Mouse (Mus musculus) kidney, embryonic 15.5 days (tissue): ENCODE results near the gene Gm28729. TPM values are rescaled to one million over a fixed set of nuclear protein-coding genes. Genes with fewer than 3 reads are reported as not detected.
"Not testable (repeated sequence)": the region's sequence is repeated elsewhere in the genome, so short reads cannot be mapped to it uniquely, and the experiment has no call there.

Experiments used
- ATAC-seq: fragments of 200-750 bp; cut with Nextera tagmentation; replicated peaks from 2 replicates; pipeline ENCODE4 v1.8.0; 2017; ENCODE audit warnings: moderate TSS enrichment; ENCODE audit not compliant: low FRiP score
- H3K27ac ChIP-seq: fragments of 300-500 bp; sonication (generic); 2 replicates; pipeline ENCODE4 v1.5.1; 2015; ENCODE audit warnings: mild to moderate bottlenecking, inconsistent platforms
- H3K27me3 ChIP-seq: fragments of 300-500 bp; sonication (generic); 2 replicates; pipeline ENCODE4 v1.6.1; 2015; ENCODE audit warnings: inconsistent platforms
- H3K36me3 ChIP-seq: fragments of 300-500 bp; sonication (generic); 2 replicates; pipeline ENCODE4 v1.6.1; 2015; ENCODE audit warnings: inconsistent platforms
- H3K4me1 ChIP-seq: fragments of 300-500 bp; sonication (generic); 2 replicates; pipeline ENCODE4 v1.6.1; 2015; ENCODE audit warnings: inconsistent platforms
- H3K4me2 ChIP-seq: fragments of 300-500 bp; sonication (generic); 2 replicates; pipeline ENCODE4 v1.6.1; 2015; ENCODE audit warnings: moderate library complexity, mild to moderate bottlenecking, inconsistent platforms
- H3K4me3 ChIP-seq: fragments of 300-500 bp; sonication (generic); replicated peaks from 2 replicates; pipeline ENCODE4 v1.5.1; 2015; ENCODE audit warnings: mild to moderate bottlenecking, inconsistent platforms
- H3K9ac ChIP-seq: fragments of 300-500 bp; sonication (generic); 2 replicates; pipeline ENCODE4 v1.6.1; 2015; ENCODE audit warnings: mild to moderate bottlenecking, inconsistent platforms
- H3K9me3 ChIP-seq: fragments of 300-500 bp; sonication (generic); replicated peaks from 2 replicates; pipeline ENCODE4 v1.6.1; 2016; ENCODE audit warnings: inconsistent platforms
- WGBS: fragments of 180-500 bp; shearing (Covaris S2); methylation state at CpG from one replicate; pipeline ENCODE4 v1.1.7; 2015; ENCODE audit warnings: mixed read lengths; 5-methylcytosine and 5-hydroxymethylcytosine counted together
- polyA plus RNA-seq: library from polyadenylated mRNA; unstranded; fragments of >200 nt; fragmentation: Nextera tagmentation; extraction: Ambion mirVana; gene quantifications from 2 replicates; pipeline ENCODE4 v1.2.1, GENCODE M21; 2015

The Gm28729 gene
- polyA plus RNA-seq, 1 experiment from 2014 or later = not detected

DNA sequence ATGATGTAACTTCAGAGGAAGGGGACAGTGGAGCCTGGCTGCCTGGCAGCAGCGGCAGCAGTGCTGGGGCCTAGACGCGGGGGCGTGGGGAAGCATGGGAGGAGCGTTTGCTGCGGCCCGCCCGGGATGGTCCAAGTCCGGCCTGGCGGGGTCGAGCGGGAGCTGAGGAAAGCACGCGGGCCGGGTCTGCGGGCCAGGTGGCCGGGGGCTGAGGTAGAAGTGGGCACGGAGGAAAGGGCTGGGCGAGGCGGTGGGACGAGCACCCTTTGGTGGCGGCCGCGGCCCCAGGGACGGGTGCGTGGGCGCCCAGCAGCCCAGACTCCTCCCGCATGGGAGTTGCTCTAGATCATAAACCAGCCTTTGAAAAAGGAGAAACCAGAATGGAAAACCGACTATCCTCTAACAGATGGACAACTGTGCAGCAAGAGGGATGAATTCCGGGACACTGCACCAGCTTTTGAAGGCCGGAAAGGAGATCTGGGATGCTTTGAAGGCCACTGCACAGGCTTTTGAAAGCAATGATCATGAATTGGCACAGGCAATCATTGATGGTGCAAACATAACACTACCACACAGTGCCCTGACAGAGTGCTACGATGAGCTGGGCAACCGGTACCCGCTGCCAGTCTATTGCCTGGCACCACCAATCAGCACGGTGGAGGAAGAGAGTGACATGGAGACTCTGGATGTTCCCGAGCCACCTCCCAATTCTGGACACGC lies 12.0 kb upstream of the Gm28729 start:
- 14% methylated on average over 37 of the region's 37 CpGs for WGBS
- peak overlapping the region; percentile 58 for H3K4me3 ChIP-seq
- H3K27me3 ChIP-seq = no peaks in the 10 kb centered on the region
- H3K9ac ChIP-seq = peak overlapping the region; percentile 73
- H3K27ac ChIP-seq = peak overlapping the region; percentile 89
- no peaks in the 10 kb centered on the region for H3K9me3 ChIP-seq
- peak; percentile 95 for ATAC-seq
- H3K4me1 ChIP-seq = peaks cover 15% of the 10 kb centered on the region
- peaks cover 13% of the 10 kb centered on the region for H3K36me3 ChIP-seq
- peak overlapping the region; percentile 90 for H3K4me2 ChIP-seq

DNA sequence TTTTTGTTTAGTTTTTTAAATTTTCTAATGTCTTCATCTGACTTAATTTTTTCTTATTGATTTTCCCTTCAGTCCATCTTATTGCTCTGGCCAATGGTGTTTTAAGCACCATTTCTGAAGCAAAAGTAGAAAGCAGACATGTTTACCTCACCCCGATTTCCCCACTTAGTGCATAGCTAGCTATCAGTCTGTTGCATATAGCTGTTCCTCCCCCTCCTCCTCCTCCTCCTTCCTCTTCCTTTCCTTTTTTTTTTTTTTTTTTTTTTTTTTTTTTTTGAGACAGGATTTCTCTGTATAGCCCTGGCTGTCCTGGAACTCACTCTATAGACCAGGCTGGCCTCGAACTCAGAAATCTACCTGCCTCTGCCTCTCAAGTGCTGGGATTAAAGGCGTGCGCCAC lies 11.0 kb upstream of the Gm28729 start:
- not testable (repeated sequence) for H3K4me3 ChIP-seq, ATAC-seq, H3K9me3 ChIP-seq, H3K27me3 ChIP-seq, H3K27ac ChIP-seq, H3K9ac ChIP-seq, H3K36me3 ChIP-seq, H3K4me2 ChIP-seq
- peaks cover 15% of the 10 kb centered on the region for H3K4me1 ChIP-seq
- WGBS = 90% methylated on average over 4 of the region's 4 CpGs

DNA sequence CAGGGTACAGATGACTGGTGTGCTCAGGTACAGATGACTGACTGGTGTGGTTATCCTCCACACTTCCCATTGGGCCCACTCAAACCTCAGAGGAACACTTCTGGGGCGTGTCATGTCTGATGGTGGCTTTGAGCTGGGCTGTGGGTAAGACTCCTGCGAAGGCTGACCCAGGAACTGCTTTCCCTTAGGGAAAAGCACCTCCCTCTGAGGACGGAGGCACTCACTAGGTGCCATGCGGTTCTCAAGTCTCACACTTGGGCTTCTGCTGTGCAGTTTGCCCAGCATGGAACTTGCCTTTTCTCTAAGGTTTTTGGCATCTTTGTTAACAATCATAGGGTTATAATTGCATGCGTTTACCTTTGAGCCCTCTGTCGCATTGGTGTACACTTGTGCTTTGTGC lies 10.4 kb upstream of the Gm28729 start:
- H3K4me1 ChIP-seq = peaks cover 21% of the 10 kb centered on the region
- no peaks in the 10 kb centered on the region for H3K9me3 ChIP-seq
- H3K27ac ChIP-seq = no peak overlapping the region
- ATAC-seq = no peak
- no peak overlapping the region for H3K9ac ChIP-seq
- H3K36me3 ChIP-seq = no peaks in the 10 kb centered on the region
- 89% methylated on average over 6 of the region's 6 CpGs for WGBS
- no peak overlapping the region for H3K4me3 ChIP-seq
- no peaks in the 10 kb centered on the region for H3K27me3 ChIP-seq
- H3K4me2 ChIP-seq = no peak overlapping the region

GRCm38 (mm10) chr9:96534256-96534655 lies 9.2 kb upstream of the Gm28729 start:
- Histone ChIP-seq H3K27me3 (no peaks in the 10 kb centered on the region), H3K9me3 (no peaks in the 10 kb centered on the region), H3K27ac (no peak overlapping the region), H3K4me3 (no peak overlapping the region), H3K36me3 (no peaks in the 10 kb centered on the region), H3K4me2 (no peak overlapping the region), H3K4me1 (peaks cover 25% of the 10 kb centered on the region), H3K9ac (no peak overlapping the region)
- 88% methylated on average over 4 of the region's 4 CpGs for WGBS
- no peak for ATAC-seq

GRCm38 (mm10) chr9:96533476-96533875 lies 8.4 kb upstream of the Gm28729 start:
- no peak overlapping the region for H3K4me2 ChIP-seq
- no peaks in the 10 kb centered on the region for H3K27me3 ChIP-seq
- H3K4me3 ChIP-seq = no peak overlapping the region
- H3K27ac ChIP-seq = no peak overlapping the region
- H3K4me1 ChIP-seq = peaks cover 25% of the 10 kb centered on the region
- H3K9ac ChIP-seq = no peak overlapping the region
- no peaks in the 10 kb centered on the region for H3K9me3 ChIP-seq
- ATAC-seq = no peak
- WGBS = 86% methylated on average over 6 of the region's 6 CpGs
- no peaks in the 10 kb centered on the region for H3K36me3 ChIP-seq

- H3K4me1 ChIP-seq = peaks cover 23% of the 10 kb centered on the region
- H3K9ac ChIP-seq = no peak overlapping the region
- H3K4me2 ChIP-seq = no peak overlapping the region
- no peak overlapping the region for H3K27ac ChIP-seq
- ATAC-seq = no peak
- no peaks in the 10 kb centered on the region for H3K9me3 ChIP-seq
- H3K27me3 ChIP-seq = no peaks in the 10 kb centered on the region
- WGBS = 64% methylated on average over 4 of the region's 4 CpGs
- no peak overlapping the region for H3K4me3 ChIP-seq
- no peaks in the 10 kb centered on the region for H3K36me3 ChIP-seq
Observed at GRCm38 (mm10) chr9:96532531-96532930, 7.5 kb upstream of the Gm28729 start.

DNA sequence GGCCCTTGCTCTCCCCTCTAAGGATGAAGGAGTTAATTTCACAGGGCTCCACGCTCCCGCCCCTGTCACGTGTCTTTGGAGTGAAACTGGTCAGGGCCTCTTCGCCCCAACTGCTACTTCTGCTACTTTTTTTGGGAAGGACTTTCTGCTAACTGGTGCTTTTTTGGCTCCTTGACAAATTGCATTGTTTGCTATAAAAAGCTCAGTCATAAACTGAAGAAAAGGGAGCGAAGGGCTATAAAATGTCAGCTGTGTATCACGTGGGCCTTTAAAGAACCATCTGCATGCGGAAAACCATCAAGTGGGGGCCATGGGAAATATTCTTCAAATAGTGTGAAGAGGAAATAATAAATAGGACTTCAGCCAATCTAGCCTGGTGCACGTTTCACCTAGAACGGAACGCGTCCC lies 5.6 kb upstream of the Gm28729 start:
- 31% methylated on average over 11 of the region's 11 CpGs for WGBS
- ATAC-seq = peak; percentile 76
- Histone ChIP-seq H3K4me1 (peaks cover 10% of the 10 kb centered on the region), H3K9me3 (no peaks in the 10 kb centered on the region), H3K36me3 (no peaks in the 10 kb centered on the region), H3K27me3 (no peaks in the 10 kb centered on the region), H3K4me2 (peak overlapping the region; percentile 38; the same call in 1 of the 2 replicates), H3K4me3 (0 out of 2 replicates have a peak overlapping the region, but pooled peaks have one; percentile 3), H3K27ac (no peak overlapping the region), H3K9ac (no peak overlapping the region)

GRCm38 (mm10) chr9:96529961-96530673 lies 5.1 kb upstream of the Gm28729 start:
- Histone ChIP-seq H3K9ac (no peak overlapping the region), H3K4me1 (peaks cover 10% of the 10 kb centered on the region), H3K27me3 (no peaks in the 10 kb centered on the region), H3K27ac (no peak overlapping the region), H3K4me3 (0 out of 2 replicates have a peak overlapping the region, but pooled peaks have one; percentile 3), H3K9me3 (no peaks in the 10 kb centered on the region), H3K36me3 (no peaks in the 10 kb centered on the region), H3K4me2 (peak overlapping the region; percentile 38; the same call in 1 of the 2 replicates)
- ATAC-seq = no peak
- whole genome bisulfite sequencing = 67% methylated on average over 10 of the region's 10 CpGs

- no peak overlapping the region for H3K4me3 ChIP-seq
- H3K4me2 ChIP-seq = no peak overlapping the region
- WGBS = 77% methylated on average over 4 of the region's 4 CpGs
- H3K27ac ChIP-seq = no peak overlapping the region
- ATAC-seq = no peak
- H3K4me1 ChIP-seq = peaks cover 12% of the 10 kb centered on the region
- H3K9me3 ChIP-seq = no peaks in the 10 kb centered on the region
- no peak overlapping the region for H3K9ac ChIP-seq
- no peaks in the 10 kb centered on the region for H3K27me3 ChIP-seq
- H3K36me3 ChIP-seq = no peaks in the 10 kb centered on the region
Observed at GRCm38 (mm10) chr9:96526011-96526410, 947 bp upstream of the Gm28729 start.

GRCm38 (mm10) chr9:96523148-96523547 lies 1.9 kb downstream of the Gm28729 start:
- 0 out of 2 replicates have a peak, but pooled peaks cover 3% of the 10 kb centered on the region for H3K4me1 ChIP-seq
- H3K9me3 ChIP-seq = no peaks in the 10 kb centered on the region
- H3K4me3 ChIP-seq = no peak overlapping the region
- no peak overlapping the region for H3K9ac ChIP-seq
- no peak for ATAC-seq
- H3K27ac ChIP-seq = no peak overlapping the region
- 91% methylated on average over 5 of the region's 5 CpGs for WGBS
- H3K4me2 ChIP-seq = no peak overlapping the region
- H3K36me3 ChIP-seq = no peaks in the 10 kb centered on the region
- no peaks in the 10 kb centered on the region for H3K27me3 ChIP-seq

- H3K36me3 ChIP-seq, H3K9me3 ChIP-seq, H3K4me2 ChIP-seq, H3K4me3 ChIP-seq, H3K27me3 ChIP-seq, ATAC-seq, H3K9ac ChIP-seq, H3K27ac ChIP-seq: not testable (repeated sequence)
- H3K4me1 ChIP-seq = 0 out of 2 replicates have a peak, but pooled peaks cover 10% of the 10 kb centered on the region
- WGBS = 80% methylated on average over 2 of the region's 2 CpGs
Observed at GRCm38 (mm10) chr9:96521574-96521973, 3.5 kb downstream of the Gm28729 start.

DNA sequence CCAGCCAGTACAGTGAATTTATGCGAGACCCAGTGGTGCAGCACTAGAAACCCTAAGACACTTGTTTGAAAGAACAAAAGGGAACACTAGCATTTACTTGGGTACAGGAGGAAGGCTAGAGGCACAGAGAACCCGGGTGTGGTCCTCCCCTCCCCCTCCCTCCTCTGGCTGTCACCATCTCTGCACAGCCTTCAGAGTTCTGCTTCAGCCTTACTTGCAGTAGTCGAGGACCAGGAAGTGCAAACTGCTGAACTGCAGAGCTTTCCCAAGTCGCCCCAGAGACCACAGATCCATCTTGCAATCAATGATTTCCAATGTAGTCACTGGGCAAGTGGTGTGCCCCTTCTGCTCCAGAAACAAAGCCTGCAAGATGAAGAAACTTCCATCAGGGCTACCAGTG lies 7.6 kb downstream of the Gm28729 start:
- Histone ChIP-seq H3K4me3 (no peak overlapping the region), H3K9ac (no peak overlapping the region), H3K36me3 (no peaks in the 10 kb centered on the region), H3K27ac (no peak overlapping the region), H3K4me2 (no peak overlapping the region), H3K9me3 (no peaks in the 10 kb centered on the region), H3K4me1 (peaks cover 10% of the 10 kb centered on the region; the same call in 1 of the 2 replicates), H3K27me3 (no peaks in the 10 kb centered on the region)
- no peak for ATAC-seq
- WGBS = 20% methylated on average over 4 of the region's 4 CpGs
